Mouse (Mus musculus): ENCODE data around the gene Tmpo. TPM values are rescaled to one million over a fixed set of nuclear protein-coding genes. Genes with fewer than 3 reads are reported as not detected.

Gene Tmpo
- polyA plus RNA-seq, 2 experiments: 239 to 340 TPM

DNA sequence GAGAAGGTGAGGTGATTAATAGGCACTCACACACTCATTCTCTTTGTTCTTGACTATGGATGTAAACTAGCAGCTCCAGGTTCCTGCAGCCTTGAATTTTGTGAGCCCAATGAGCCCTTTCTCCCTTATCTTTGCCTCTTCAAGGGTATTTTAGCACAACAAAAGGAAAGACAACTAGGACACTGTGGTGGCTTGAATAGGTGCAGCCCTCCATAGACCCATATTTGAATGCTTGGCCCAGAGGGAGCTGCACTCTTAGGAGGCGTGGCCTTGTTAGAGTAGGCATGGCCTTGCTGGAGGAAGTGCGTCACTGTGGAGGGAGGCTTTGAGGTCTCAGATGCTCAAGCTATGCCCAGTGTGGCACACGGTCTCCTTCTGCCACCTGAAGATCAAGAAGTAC, 19.5 kb upstream of the Tmpo start:
- Histone ChIP-seq H3K27ac (replicated peaks; ENCODE audit: low read depth, low read length) (no peak overlapping the region), H3K9ac (ENCODE audit: low read depth, low read length, severe bottlenecking) (no peak overlapping the region), H3K9me3 (ENCODE audit: control insufficient read depth, low read length) (peaks cover 5% of the 10 kb centered on the region; the same call in 1 of the 2 replicates), H3K4me2 (replicated peaks; ENCODE audit: low read depth, low read length, severe bottlenecking) (no peak overlapping the region), H3K4me1 (ENCODE audit: control insufficient read depth, insufficient read depth, low read length) (no peaks in the 10 kb centered on the region), H3K27me3 (ENCODE audit: control insufficient read depth, insufficient read depth, low read length) (no peaks in the 10 kb centered on the region), H3K36me3 (ENCODE audit: control insufficient read depth, insufficient read depth, low read length) (no peaks in the 10 kb centered on the region), H3K4me3 (replicated peaks; ENCODE audit: low read length) (no peak overlapping the region)
- no peak for ATAC-seq (ENCODE audit: low FRiP score, low read depth)
- no peak for DNase-seq (ENCODE audit: low spot score)
- 94% methylated on average over 3 of the region's 3 CpGs for WGBS
- TF ChIP-seq POLR2A (IDR thresholded peaks at IDR 0.05; ENCODE audit: borderline replicate concordance, extremely low read depth, insufficient read depth, insufficient read length): no peak

DNA sequence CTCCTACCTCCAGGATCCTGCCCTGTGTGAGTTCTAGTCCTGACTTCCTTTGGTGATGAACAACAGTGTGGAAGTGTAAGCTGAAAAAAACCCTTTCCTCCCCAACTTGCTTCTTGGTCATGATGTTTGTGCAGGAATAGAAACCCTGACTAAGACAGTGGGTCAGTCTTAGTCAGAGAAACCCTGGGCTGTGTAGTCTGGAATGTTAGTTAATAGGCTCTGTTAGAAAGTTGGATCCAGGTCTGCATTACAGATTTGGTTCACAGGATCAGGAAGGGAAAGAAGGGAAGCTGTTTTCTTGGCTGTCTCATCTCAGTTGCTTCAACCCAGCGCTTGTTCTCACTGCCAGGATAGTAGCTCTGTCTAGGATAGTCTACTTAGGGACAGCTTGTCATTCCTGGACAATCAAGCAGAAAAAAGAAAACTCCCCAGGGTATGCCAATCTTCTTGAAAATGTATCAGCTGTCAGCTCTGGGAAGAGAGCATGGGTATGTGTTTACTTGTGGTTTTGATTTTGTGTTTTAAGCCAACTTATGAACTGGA, 18.2 kb upstream of the Tmpo start:
- WGBS: 71% methylated on average over 1 of the region's 1 CpGs
- no peak for ATAC-seq (ENCODE audit: low FRiP score, low read depth)
- no peak for DNase-seq (ENCODE audit: low spot score)
- Histone ChIP-seq H3K27me3 (ENCODE audit: control insufficient read depth, insufficient read depth, low read length) (no peaks in the 10 kb centered on the region), H3K9me3 (ENCODE audit: control insufficient read depth, low read length) (peaks cover 5% of the 10 kb centered on the region; the same call in 1 of the 2 replicates), H3K9ac (ENCODE audit: low read depth, low read length, severe bottlenecking) (no peak overlapping the region), H3K4me2 (replicated peaks; ENCODE audit: low read depth, low read length, severe bottlenecking) (no peak overlapping the region), H3K4me1 (ENCODE audit: control insufficient read depth, insufficient read depth, low read length) (no peaks in the 10 kb centered on the region), H3K27ac (replicated peaks; ENCODE audit: low read depth, low read length) (no peak overlapping the region), H3K4me3 (replicated peaks; ENCODE audit: low read length) (no peak overlapping the region), H3K36me3 (ENCODE audit: control insufficient read depth, insufficient read depth, low read length) (no peaks in the 10 kb centered on the region)
- TF ChIP-seq POLR2A (IDR thresholded peaks at IDR 0.05; ENCODE audit: borderline replicate concordance, extremely low read depth, insufficient read depth, insufficient read length): no peak

DNA sequence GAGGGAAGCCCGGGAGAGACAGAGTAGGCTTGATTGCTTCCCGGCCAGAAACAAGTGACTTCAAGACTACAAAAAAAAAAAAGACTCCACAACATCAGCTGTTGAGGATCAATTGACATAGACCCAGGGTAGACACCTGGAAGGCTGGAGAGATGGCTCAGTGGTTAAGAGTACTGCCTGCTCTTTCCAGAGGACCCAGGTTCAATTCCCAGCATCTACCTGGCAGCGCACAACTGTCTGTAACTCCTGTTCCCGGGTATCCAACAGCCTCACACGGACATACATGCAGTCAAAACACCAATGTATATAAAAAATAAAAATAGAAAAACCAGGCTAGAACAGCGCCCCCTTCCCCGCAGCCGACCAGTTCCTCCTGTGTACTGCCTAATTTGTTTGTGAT, 16.6 kb upstream of the Tmpo start:
- peaks cover 5% of the 10 kb centered on the region; the same call in 1 of the 2 replicates for H3K9me3 ChIP-seq (ENCODE audit: control insufficient read depth, low read length)
- DNase-seq (ENCODE audit: low spot score): no peak
- no peak overlapping the region for H3K27ac ChIP-seq (replicated peaks; ENCODE audit: low read depth, low read length)
- no peak overlapping the region for H3K4me2 ChIP-seq (replicated peaks; ENCODE audit: low read depth, low read length, severe bottlenecking)
- no peak overlapping the region for H3K4me3 ChIP-seq (replicated peaks; ENCODE audit: low read length)
- H3K4me1 ChIP-seq (ENCODE audit: control insufficient read depth, insufficient read depth, low read length): no peaks in the 10 kb centered on the region
- no peak for TF ChIP-seq POLR2A (IDR thresholded peaks at IDR 0.05; ENCODE audit: borderline replicate concordance, extremely low read depth, insufficient read depth, insufficient read length)
- no peaks in the 10 kb centered on the region for H3K27me3 ChIP-seq (ENCODE audit: control insufficient read depth, insufficient read depth, low read length)
- no peak for ATAC-seq (ENCODE audit: low FRiP score, low read depth)
- H3K36me3 ChIP-seq (ENCODE audit: control insufficient read depth, insufficient read depth, low read length): no peaks in the 10 kb centered on the region
- H3K9ac ChIP-seq (ENCODE audit: low read depth, low read length, severe bottlenecking): no peak overlapping the region
- WGBS: 88% methylated on average over 8 of the region's 8 CpGs

DNA sequence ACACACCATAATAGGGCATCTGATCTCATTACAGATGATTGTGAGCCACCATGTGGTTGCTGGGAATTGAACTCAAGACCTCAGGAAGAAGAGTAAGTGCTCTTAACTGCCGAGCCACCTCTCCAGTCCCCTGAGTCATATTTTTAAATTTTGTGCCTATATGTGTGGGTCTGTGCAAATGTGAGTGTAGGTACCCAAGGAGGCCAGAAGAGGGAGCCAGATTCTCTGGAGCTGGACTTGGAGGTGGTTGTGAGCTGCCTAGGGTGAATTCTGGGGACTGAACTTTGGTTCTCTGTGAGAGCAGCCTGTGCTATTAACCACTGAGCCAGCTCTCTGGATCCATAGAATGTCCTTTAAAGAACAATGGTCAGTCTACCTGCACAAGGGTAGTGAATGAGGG, 15.7 kb upstream of the Tmpo start:
- no peaks in the 10 kb centered on the region for H3K27me3 ChIP-seq (ENCODE audit: control insufficient read depth, insufficient read depth, low read length)
- no peak overlapping the region for H3K4me2 ChIP-seq (replicated peaks; ENCODE audit: low read depth, low read length, severe bottlenecking)
- no peaks in the 10 kb centered on the region for H3K36me3 ChIP-seq (ENCODE audit: control insufficient read depth, insufficient read depth, low read length)
- WGBS: 93% methylated on average over 1 of the region's 1 CpGs
- no peaks in the 10 kb centered on the region for H3K4me1 ChIP-seq (ENCODE audit: control insufficient read depth, insufficient read depth, low read length)
- TF ChIP-seq POLR2A (IDR thresholded peaks at IDR 0.05; ENCODE audit: borderline replicate concordance, extremely low read depth, insufficient read depth, insufficient read length): no peak
- H3K27ac ChIP-seq (replicated peaks; ENCODE audit: low read depth, low read length): no peak overlapping the region
- peaks cover 5% of the 10 kb centered on the region; the same call in 1 of the 2 replicates for H3K9me3 ChIP-seq (ENCODE audit: control insufficient read depth, low read length)
- no peak overlapping the region for H3K9ac ChIP-seq (ENCODE audit: low read depth, low read length, severe bottlenecking)
- no peak for DNase-seq (ENCODE audit: low spot score)
- ATAC-seq (ENCODE audit: low FRiP score, low read depth): no peak
- no peak overlapping the region for H3K4me3 ChIP-seq (replicated peaks; ENCODE audit: low read length)

DNA sequence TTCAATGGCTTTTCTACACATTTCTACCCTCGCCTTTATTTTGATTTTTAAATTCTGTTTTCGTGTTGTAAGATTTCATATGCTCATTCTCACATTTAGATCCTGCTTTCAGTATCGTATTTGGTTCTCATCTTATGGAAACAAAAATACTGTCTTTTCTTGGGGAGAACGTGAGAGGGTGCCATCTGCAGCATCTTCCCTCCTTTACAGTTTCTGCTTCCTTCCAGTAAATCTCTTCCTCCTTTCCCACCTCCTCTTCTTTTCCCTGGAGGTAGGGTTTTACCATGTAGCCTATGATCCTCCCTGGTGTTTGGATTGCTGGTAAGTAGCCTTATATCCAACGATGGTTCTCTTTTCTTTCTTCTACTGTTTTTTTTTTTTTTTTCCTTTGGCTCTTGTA, 14.6 kb upstream of the Tmpo start:
- Histone ChIP-seq H3K4me3 (replicated peaks; ENCODE audit: low read length) (no peak overlapping the region), H3K4me2 (replicated peaks; ENCODE audit: low read depth, low read length, severe bottlenecking) (no peak overlapping the region), H3K9me3 (ENCODE audit: control insufficient read depth, low read length) (no peaks in the 10 kb centered on the region), H3K27me3 (ENCODE audit: control insufficient read depth, insufficient read depth, low read length) (no peaks in the 10 kb centered on the region), H3K36me3 (ENCODE audit: control insufficient read depth, insufficient read depth, low read length) (no peaks in the 10 kb centered on the region), H3K27ac (replicated peaks; ENCODE audit: low read depth, low read length) (no peak overlapping the region), H3K4me1 (ENCODE audit: control insufficient read depth, insufficient read depth, low read length) (no peaks in the 10 kb centered on the region), H3K9ac (ENCODE audit: low read depth, low read length, severe bottlenecking) (no peak overlapping the region)
- no peak for TF ChIP-seq POLR2A (IDR thresholded peaks at IDR 0.05; ENCODE audit: borderline replicate concordance, extremely low read depth, insufficient read depth, insufficient read length)
- 77% methylated on average over 5 of the region's 5 CpGs for WGBS
- ATAC-seq (ENCODE audit: low FRiP score, low read depth) (no peak), DNase-seq (ENCODE audit: low spot score) (no peak)

DNA sequence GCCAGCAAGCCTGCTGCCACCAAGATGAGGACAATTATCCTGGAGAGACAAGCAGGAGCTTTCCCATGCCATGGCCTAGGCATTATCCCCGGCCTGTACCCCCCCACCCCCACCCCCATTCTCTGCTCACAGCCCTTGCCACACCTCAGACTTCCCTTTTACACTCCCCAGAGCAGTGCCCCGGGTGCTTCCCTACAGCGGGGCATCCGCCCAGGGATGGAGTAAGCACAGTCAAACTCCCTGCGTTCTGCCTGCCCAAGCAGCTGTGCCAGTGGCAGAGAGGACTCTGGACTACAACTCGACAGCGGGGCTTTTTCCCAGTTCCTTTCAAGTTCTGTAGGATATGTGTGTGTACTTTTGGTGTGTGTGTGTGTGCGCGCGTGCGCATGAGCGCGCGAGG, 14.0 kb upstream of the Tmpo start:
- Histone ChIP-seq H3K27me3 (ENCODE audit: control insufficient read depth, insufficient read depth, low read length) (no peaks in the 10 kb centered on the region), H3K27ac (replicated peaks; ENCODE audit: low read depth, low read length) (no peak overlapping the region), H3K36me3 (ENCODE audit: control insufficient read depth, insufficient read depth, low read length) (no peaks in the 10 kb centered on the region), H3K4me2 (replicated peaks; ENCODE audit: low read depth, low read length, severe bottlenecking) (no peak overlapping the region), H3K9me3 (ENCODE audit: control insufficient read depth, low read length) (no peaks in the 10 kb centered on the region), H3K4me1 (ENCODE audit: control insufficient read depth, insufficient read depth, low read length) (no peaks in the 10 kb centered on the region), H3K4me3 (replicated peaks; ENCODE audit: low read length) (no peak overlapping the region), H3K9ac (ENCODE audit: low read depth, low read length, severe bottlenecking) (no peak overlapping the region)
- ATAC-seq (ENCODE audit: low FRiP score, low read depth) (no peak), DNase-seq (ENCODE audit: low spot score) (no peak)
- WGBS: 85% methylated on average over 14 of the region's 14 CpGs
- TF ChIP-seq POLR2A (IDR thresholded peaks at IDR 0.05; ENCODE audit: borderline replicate concordance, extremely low read depth, insufficient read depth, insufficient read length): no peak

Measured in limb, embryonic 14.5 days (tissue).